Mouse (Mus musculus) adrenal gland, postnatal 14 days (tissue): ENCODE data around the gene Creb1. TPM values are rescaled to one million over a fixed set of nuclear protein-coding genes. Genes with fewer than 3 reads are reported as not detected.

ENCODE experiments used
- DNase-seq: peaks from one replicate; pipeline ENCODE4 v3.0.0; 2021; ENCODE audit warnings: mixed read lengths
- long read RNA-seq, 2 experiments: library from polyadenylated mRNA; stranded (forward); transcript quantifications; one replicate each; pipeline ENCODE4 v2.0.0; 2021
- total RNA-seq: library from RNA; stranded (reverse); gene quantifications from 2 replicates; pipeline ENCODE4 v1.2.3, GENCODE M21; 2021

The Creb1 gene
- 42.1 and 47.9 TPM in 2 replicates for total RNA-seq
- long read RNA-seq, experiment 1, partial matches to known transcripts: 0 of 22 reads
- long read RNA-seq, experiment 1, other reads (novel, unspliced or antisense): 22 of 22 reads
- long read RNA-seq, experiment 2, full-length matches to known transcripts: 2 of 14 reads
- long read RNA-seq, experiment 2, partial matches to known transcripts: 0 of 14 reads
- long read RNA-seq, experiment 2, other reads (novel, unspliced or antisense): 12 of 14 reads

DNA sequence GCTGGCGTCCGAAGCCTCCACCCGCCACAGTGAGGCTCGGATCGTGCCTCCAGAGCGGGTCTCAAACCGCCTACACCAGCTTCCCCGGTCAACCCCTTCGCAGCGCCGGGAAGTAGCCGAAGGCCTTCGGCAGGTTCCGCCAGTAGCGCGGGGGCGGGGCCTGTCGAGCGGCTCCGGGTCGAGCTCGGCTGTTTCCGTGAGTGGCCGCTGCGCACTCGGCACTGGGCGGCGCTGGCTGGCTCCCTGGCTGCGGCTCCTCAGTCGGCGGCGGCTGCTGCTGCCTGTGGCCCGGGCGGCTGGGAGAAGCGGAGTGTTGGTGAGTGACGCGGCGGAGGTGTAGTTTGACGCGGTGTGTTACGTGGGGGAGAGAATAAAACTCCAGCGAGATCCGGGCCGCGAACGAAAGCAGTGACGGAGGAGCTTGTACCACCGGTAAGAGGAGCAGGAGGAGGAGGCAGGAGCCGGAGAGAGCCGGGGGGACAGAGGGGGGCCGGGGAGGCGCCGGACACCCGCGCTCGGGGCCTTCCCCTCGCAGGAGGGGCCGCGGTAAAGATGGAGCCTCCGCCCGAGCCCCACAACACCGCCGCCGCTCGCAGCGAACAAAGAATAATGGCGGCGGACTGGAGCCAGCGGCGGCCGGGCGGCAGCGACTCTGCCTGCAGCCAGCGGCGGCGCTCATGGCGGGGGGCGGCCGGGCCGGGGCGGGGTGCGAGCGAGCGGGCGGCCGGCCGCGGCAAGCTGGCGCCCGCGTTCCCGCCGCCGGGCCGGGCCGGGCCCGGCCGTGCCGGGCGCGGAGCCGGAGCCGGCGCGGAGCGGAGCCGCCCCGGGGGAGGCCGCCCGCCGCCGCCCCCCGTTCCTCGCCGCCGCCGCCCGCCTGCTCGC, at the start of gene Creb1:
Gene Creb1 (plus strand): TSS at position 57 of the 882 bp plus-strand sequence.
- DNase-seq: peak; percentile 99

DNA sequence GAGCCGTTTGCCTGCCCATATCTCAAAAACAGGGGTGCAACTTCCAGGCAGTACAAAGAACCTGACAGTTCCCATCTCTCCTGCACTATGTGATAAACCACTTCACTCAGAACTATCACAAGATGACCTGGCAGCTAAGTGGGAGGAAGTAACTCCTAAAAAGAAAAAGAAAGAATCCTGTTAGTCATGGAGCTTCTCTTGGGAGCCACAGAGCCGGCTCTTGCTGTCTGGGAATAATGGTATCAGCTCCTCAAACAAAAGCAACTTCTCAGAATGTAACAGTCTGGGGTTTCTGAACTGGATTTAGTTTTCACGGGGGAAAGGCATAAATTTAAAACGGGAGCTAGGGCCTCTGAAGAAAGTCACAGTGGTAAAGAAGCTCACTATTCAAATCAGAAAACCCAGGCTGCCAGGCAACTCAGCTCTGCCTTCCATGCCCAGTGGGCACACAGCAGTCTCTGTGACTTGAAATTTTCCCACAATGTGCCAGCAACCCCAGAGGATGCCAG, 43.9 kb upstream of the Creb1 start:
- DNase-seq: no peak

DNA sequence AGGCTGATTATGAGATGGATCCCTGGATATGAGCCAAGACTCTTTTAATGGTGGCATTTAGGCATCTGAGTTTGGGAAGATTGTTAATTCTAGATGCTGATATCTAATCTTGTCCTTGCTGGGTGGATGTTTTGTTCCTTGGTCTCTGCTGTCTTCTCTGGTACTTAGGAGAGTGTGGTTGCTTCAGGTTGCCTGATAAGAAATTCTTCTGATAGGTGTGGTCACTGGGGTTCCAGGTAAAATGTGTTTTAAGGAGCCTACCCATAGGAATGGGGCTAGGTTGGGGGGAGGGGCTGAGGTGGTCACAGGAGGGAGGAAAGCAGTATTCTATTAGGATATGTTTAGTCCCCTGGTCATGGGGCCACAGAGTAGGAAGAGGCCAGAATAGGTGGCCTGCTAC, 35.6 kb upstream of the Creb1 start:
- no peak for DNase-seq

DNA sequence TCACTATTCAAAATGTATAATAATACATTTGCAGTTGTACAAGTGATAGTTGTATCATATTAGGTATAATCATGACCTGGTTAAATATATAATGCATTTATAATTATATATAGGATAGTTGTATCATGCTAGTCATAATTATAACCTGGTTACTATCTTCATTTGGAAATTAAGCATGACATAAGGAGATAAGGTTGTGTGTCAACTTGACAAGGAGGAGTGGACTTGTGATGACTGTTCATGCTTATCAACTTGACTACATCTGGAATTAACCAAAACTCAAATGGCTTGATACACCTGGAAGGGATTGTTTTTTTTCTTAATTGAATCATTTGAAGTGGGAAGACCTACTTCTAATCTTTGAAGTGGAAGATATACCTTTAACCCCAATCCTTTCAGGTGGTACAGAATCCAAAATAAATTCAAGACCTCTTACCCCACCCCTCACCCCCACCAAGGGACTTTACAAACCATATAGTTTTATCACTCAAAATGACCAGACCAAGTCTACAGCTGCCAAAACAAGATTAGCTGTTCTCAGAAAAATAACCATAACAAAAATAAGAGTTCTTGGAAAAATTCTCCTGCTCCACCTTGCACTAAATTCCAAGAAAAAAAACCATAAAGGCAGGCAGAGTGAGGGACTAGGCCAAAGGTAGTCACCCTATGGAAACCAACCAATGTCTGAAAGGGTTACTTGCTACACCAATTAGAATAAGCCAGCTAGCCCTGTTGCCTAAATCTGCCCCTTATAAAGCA, 30.9 kb upstream of the Creb1 start:
- DNase-seq: no peak

DNA sequence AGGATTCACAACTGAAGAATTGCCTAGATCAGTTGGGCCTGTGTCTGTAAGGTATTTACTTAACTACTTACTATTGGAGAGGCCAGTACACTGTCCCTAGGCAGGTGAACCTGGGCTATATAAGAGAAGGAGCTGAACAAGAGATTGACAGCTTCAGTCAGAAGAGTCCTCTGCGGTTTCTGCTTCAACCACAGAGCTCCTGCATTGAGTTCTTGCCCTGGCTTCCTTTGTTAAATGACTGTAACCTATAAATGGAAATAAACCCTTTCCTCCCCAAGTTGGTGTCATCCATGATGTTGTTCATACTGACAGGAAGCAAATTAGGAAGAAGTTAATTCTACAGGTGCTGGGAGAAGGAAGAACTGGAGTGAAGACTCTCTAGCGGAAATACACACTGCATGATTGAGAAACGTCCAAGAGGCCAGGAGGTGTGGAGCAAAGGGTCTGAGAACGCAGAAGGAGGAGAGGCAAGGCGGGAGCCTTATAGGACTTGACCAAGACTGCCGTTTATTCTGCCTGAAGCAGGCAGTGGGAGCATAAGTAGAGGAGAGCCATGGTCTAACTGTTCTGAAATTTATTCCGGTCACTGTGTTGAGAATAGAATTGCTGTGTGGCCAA, 23.9 kb upstream of the Creb1 start:
- no peak for DNase-seq

DNA sequence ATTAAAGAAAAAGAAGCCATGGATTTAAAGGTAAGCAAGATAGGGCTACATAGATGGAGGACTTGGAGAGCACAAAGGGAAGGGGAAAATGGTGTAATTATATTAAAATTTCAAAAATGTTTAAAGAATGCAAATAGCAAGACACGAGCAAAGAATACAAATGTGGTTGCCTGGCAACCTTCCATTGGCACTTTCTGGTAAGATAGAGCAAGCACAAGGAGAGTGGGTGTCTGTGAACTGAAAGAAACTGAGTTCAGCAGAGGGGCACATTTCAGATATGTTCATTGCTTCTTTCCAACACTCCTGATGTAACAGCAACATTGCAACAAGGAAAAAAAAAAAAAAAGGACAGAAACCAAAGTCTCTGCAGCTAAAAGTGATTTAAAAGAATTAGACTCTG, 22.8 kb upstream of the Creb1 start:
- no peak for DNase-seq

DNA sequence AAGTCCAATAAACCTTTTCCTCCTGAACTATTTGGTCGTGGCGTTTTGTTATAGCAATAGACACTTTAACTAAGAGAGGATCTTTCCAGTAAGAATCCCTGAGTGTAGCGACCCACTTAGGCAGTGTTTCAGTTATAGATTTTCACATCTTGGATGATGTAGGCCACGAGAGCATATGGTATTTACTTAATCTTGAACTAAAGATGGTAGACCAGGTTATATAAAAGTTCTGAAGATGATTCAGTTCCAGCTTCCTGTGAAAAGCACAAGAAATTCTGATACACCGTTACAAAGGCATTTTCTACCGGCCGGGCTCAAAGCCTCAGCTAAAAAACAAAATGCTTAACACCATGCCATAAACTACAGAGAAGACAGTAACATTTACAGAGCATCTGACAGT, 18.3 kb upstream of the Creb1 start:
- DNase-seq: no peak

GRCm38 (mm10) chr1:64516593-64516992, 15.9 kb upstream of the Creb1 start:
- no peak for DNase-seq

DNA sequence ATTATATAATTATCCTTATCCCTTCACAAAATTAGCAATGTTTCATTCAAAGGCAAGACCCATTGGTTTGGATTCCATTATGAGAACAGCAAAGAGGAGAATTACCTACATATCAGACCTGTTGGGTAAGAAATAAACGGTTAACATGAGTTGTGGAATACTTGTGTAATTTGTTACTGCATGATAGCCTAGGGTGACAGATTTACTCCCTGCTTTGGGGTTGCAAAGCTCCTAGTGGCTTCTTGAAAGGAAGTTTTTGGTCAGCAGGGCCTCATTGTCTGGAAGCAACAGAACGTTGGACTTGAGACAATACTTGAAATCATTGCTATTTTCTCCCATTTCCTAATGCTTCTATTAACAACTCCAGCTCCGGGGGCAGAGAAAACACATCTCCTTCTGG, 14.0 kb upstream of the Creb1 start:
- no peak for DNase-seq

DNA sequence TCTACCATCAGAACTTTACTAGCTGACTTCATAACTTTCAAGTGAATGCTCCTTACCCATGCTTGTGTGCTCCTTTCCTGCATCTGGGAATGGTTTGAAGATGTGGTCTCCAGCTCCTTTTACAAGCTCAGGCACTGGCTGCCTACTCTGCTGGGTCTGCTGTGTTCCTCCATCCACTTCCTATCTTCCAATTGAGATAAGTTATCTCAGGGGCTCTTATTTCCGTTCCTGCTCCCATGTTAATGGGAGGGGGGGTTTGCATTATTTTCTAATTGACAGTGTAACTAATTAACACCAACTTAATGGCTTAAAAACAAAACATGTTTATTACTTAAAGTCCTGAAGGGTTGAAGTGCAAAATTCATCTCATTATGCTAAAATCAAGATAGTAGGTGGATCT, 13.1 kb upstream of the Creb1 start:
- DNase-seq: no peak

DNA sequence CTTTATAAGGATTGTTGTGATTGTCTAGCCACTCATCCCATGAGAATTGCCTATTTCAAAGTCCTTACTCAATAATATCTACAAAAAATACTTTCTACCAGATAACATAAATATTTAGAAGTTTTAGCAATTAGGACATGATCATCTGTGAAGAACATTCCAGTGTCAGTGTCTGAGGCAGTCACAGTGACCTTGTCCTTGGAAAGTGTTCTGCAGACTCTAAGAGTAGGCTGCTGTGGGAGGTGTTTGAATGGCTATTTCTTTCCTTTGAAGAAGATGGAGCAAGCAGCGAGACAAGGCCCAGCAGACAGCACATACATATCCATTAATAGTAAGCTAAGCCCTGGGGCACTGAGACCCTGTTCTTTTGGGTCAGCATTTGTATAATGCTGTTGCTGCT, 12.5 kb upstream of the Creb1 start:
- no peak for DNase-seq

DNA sequence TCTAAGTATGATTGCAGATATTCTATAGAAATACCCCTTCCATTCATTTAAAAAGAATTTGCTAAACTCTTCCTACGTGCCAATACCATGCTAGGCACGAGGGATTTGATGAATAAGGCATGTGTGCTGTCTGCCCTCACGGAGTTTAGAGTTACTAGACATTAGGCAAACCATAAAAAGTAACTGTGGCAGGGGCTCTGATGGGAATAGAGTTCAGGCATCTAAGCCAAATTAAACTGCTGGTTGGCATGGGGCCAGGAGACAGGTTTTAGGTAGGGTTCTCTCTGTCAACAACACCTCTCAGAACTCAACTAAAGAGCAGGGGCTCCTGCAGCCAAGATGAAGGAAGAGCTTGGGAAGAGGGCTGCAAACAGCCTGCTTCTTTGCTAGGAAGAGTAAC, 10.7 kb upstream of the Creb1 start:
- DNase-seq: no peak

DNA sequence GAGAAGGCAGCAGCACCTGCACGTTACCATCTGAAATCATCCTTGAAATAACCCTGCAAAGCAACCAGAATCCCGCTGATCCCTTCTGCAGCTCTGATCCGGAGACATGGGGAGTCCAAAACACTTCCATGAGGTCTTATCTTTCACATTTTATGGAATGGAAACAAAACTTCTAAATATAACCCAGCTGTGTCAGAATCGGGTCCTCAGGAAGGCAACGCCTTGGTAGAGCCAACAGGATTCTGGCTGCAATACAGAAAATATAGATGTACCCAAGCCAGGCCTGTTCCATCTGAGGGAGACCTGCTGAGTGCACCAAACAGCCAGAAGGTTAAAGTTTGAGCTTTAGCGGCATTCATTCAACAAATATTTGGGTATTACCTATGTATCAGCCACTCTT, 9.8 kb upstream of the Creb1 start:
- no peak for DNase-seq

DNA sequence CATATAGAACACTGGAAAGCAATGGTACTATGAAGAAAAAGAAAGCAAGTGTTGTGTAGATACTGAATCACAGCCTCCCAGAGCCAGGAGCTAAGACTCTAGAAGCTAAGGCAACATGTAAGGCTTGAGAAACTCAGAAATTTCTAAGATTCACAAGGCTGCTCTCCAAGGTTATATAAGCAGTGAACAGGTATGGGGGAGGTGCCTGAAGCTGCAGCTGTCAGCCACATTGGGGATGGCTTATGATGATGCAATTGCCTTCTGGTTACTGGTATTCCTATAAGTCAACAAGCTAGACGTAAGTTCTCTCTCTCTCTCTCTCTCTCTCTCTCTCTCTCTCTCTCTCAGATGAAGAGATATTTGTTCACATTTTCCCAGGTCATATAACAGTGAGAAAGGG, 9.3 kb upstream of the Creb1 start:
- DNase-seq: no peak

- DNase-seq: no peak
These were observed 7.8 kb upstream of the Creb1 start for GRCm38 (mm10) chr1:64524661-64525060.

DNA sequence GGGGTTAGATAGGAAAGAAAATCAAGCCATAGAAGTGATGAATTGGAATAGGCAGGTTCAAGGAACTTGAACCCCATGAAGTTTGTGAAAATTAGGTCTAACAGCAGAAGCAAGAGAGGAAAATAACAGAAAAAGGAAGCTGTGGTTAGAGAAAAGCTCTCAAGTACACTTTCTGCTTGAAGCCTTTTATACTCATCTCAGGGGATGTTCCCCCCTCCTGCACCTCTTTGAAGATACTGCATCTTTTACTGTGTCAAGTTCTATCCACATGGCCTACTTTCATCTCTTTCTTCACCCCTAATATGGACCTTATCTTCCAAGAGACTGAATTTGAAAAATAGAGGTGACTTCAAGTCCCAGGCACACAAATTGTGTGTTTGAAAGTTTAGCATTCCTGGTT, 4.8 kb upstream of the Creb1 start:
- DNase-seq: no peak

DNA sequence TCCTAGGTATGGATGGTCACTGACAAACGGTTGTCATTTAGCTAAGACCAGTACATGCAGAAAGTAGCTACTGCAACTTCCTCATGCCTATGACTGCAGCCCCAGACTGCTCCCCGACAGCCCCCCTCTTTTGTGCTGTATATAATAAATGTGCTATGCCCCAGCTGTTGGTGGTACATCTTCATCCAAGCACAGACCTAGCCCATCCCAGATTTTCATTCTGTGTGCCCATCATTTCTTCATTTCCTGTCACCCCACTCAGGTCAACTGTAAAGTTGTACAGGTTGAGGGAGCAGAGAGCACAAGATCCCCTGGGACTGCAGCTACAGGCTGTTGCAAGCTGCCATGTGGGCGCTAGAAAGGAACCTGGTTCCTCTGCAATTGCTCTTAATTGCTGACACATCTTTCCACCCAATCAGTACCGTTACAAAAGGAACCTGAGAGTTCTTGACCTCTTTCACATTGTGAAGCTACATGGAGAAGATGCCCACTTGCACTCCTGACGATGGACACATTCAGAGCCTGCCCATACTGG, 2.6 kb upstream of the Creb1 start:
- peak; percentile 15 for DNase-seq

- no peak for DNase-seq
These were observed 897 bp upstream of the Creb1 start for GRCm38 (mm10) chr1:64531548-64531947.

GRCm38 (mm10) chr1:64532067-64532523, 350 bp upstream of the Creb1 start:
- no peak for DNase-seq

- peak; percentile 71 for DNase-seq
These were observed 1.3 kb downstream of the Creb1 start for GRCm38 (mm10) chr1:64533471-64534443.
